Mouse (Mus musculus) lung, postnatal 0 days (tissue): ENCODE measurements around the gene Col23a1.

ENCODE experiments used
- CTCF ChIP-seq: IDR thresholded peaks from 2 replicates; pipeline ENCODE4 v1.5.1; 2016; ENCODE audit warnings: antibody characterized with exemption, mild to moderate bottlenecking
- EP300 ChIP-seq: IDR thresholded peaks from 2 replicates; pipeline ENCODE4 v1.6.1; 2016; ENCODE audit warnings: antibody characterized with exemption, mild to moderate bottlenecking, control low read depth

- TF ChIP-seq CTCF (no peak), EP300 (no peak)
Observed at GRCm38 (mm10) chr11:51621776-51622175, 332.1 kb downstream of the Col23a1 start.
